Mouse (Mus musculus) bone marrow, adult 2 months (tissue): Measurements from ENCODE around the gene Aph1a.

Source experiments
- CTCF ChIP-seq: fragments of 200-500 bp; IDR thresholded peaks from 2 replicates; pipeline ENCODE4 v1.5.1; 2011; ENCODE audit warnings: low read length, control low read depth; ENCODE audit not compliant: control insufficient read depth, insufficient read depth
- POLR2A ChIP-seq: fragments of 200-500 bp; IDR thresholded peaks from 2 replicates; pipeline ENCODE4 v1.6.1; 2011; ENCODE audit warnings: low read depth, mild to moderate bottlenecking, control low read depth, low read length, borderline replicate concordance; ENCODE audit not compliant: control insufficient read depth

DNA sequence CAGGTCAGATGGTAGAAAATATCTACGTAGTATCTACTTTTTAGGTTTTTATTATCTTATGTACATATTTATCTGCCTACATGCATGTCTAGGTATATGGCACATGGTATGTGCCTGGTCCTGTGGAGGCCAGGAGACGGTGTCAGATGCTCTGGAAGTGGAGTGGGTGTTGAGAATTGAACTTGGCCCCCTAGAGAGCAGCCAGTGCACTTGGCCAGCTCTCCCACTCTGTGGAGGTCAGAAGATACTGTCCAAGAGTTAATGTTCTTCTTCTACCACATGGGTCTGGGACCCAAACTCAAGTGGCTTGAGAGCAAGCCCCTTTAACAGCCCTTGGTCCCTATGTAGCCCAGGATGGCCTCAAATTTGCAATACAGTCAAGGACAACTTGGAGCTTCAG, 26.4 kb upstream of the Aph1a start:
- TF ChIP-seq POLR2A (no peak), CTCF (no peak)
